Mouse (Mus musculus) adrenal gland, postnatal 36 days (tissue): Measurements from ENCODE around the gene Tas2r144. TPM values are rescaled to one million over a fixed set of nuclear protein-coding genes. Genes with fewer than 3 reads are reported as not detected.

Experiments
- DNase-seq, 2 experiments: peaks; one replicate each; pipeline ENCODE4 v3.0.0; 2021; ENCODE audit warnings: mixed read lengths in 1 of 2
- long read RNA-seq, 2 experiments: library from polyadenylated mRNA; stranded (forward); transcript quantifications; one replicate each; pipeline ENCODE4 v2.0.0; 2021; ENCODE audit warnings: borderline sequencing depth in 2 of 2
- total RNA-seq, 2 experiments: library from RNA; stranded (reverse); gene quantifications; 2 replicates each; pipeline ENCODE4 v1.2.3; 2021

Gene Tas2r144
- not detected for total RNA-seq
- long read RNA-seq, experiment 1 = 0 reads
- long read RNA-seq, experiment 2 = 0 reads

DNA sequence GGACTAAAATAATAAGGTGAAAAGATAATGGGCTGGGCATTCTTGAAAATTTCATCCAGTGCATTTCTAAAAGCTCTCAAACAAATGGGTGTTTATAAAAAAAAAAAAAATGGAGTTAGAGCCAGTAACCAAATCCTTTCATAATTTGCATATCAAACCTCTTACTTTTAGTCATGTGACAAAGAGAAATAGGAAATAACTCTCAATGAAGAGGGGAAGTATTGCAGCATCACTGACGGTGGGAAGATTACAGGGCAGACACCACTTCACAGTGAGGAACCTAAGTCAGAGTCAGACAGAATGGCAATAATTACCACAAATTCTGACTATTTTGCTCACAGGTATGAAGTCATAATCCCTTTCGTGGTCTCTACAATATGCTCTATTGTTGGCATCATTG, at the start of gene Tas2r144:
TSS of gene Tas2r144 (plus strand) at position 301 of the 400 bp plus-strand sequence.
- DNase-seq = no peak

DNA sequence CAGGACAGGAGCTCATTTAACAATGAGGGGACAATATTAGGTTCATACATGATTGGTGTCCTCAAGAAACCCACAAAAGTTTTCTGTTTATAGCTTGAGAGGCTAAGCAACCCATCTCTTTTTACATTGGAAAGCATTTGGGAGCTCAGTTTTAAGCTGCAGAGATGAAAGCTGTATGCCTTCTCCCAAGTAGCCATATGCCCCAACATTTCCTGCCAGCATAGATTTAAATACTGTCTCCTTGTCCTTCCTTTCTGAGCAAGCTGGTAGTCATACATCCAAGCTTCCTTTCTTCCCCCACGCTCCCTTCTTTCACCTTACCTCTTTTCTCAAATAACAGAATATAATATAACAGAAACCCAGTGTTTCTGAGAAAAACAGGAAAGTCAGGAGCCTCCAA, 32.7 kb upstream of the Tas2r144 start:
- no peak for DNase-seq

DNA sequence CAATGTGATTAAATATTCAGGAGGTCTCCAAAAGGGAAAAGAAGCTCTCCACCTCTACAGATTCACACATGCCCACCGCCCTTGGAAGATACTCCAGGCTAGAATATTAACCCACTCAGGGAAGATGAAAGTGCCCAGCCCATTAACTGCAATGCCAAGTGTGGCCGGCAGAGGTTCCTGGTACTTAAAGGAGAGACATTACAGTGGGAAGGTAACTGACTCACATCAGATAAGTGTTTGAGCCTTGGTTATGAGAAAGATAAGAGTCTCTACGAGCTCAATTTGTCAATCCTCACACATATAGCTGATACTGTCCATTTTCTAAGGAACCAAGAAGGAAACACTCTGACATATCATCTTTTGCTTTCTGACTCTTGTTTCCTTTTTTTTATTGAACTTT, 28.9 kb upstream of the Tas2r144 start:
- no peak for DNase-seq

- DNase-seq = no peak
These were observed 17.4 kb upstream of the Tas2r144 start for GRCm38 (mm10) chr6:42197710-42198109.

- no peak for DNase-seq
These were observed 15.6 kb upstream of the Tas2r144 start for GRCm38 (mm10) chr6:42199498-42199897.

GRCm38 (mm10) chr6:42222286-42222685, 7.2 kb downstream of the Tas2r144 start:
- peak in 1 of 2 experiments; percentile 18 for DNase-seq

- no peak for DNase-seq
These were observed 9.9 kb downstream of the Tas2r144 start for GRCm38 (mm10) chr6:42225046-42225445.

DNA sequence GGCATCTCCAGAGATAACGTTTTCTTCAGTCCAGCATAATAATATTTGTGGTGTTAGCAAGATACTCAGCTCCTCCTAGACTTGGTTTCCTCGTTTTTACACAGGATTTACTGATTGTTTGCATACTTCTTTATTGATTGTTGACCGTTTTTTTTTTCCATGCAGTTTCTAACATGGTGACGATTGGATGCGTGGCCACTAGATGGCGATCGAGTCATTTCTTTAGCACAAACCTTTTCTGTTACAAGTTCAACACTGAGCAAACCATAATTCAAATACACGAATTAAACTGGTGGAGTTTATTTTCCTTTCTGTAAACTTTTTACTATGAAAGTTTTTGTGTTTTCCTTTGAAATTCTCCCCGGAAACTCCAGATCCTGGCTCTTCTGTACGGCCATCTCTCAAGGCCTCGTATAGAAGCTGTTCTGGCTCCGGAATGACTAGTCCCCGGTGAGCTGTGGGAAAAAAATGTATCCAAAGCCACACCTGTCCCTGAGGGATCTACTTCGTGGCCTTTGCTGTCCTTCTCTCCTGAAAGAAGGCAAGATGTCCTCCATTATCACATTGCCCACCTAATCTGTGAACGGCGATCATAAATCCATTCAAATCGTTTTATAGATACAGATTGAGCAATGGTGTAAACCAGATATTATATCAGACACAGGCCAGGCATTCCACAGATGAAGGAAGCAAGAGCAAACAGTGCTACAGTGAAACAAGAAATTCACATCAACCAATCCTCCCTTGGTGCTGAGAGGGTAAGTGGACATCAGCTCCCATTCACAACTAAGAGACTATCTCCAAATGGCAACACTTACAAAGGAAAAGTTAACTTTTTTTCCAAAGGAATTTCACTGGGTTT, 12.3 kb downstream of the Tas2r144 start:
- peak; percentile 68 to 73 for DNase-seq

DNA sequence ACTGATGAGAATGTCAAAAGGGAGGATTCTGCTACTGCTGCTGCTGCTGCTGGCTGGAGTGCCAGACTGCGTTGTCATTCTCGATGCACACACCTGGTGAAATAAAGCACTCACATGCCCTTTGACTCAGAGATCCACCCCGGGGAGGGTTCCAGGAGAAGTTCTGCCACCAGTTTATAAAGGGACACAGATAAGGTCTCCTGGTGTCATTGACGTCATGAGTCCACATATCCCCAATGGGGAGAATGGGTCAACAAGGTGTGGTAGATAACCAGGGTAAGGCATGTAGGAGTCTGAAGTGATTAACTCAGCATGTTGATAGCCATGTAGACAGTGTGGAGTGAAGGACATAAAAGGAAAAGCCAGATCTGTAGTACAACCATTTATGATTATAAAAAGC, 14.5 kb downstream of the Tas2r144 start:
- no peak for DNase-seq

GRCm38 (mm10) chr6:42231191-42231590, 16.1 kb downstream of the Tas2r144 start:
- DNase-seq = no peak

DNA sequence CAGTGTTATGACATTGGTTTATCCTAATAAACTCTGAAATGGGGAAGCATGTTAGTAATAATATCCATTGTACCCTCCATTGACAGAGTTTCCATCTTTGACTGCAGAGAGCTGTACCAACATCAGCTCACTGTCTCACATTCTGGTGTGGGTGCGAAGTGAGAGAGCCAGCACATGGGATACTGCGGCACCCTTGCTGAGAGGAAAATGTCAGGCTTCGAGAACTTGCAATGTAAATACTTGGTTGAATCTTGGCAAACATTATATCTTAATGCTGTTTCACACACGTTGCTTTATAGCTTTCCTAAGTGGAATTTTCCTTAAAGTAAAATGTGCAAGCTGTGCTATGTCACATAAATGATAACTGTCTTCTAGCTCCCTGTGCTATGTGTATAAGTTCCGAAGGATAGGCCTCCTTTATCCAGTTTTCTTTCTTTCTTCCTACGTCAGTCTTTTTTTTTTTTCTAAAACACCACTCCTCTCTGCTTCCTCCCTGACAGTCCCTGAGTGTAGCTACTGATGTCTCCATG, 22.2 kb downstream of the Tas2r144 start:
- DNase-seq = no peak

- DNase-seq = peak; percentile 45 to 47
These were observed 26.4 kb downstream of the Tas2r144 start for GRCm38 (mm10) chr6:42241311-42242045.

GRCm38 (mm10) chr6:42245711-42246353, 30.7 kb downstream of the Tas2r144 start, which contains the start of gene Gstk1:
TSS of gene Gstk1 (plus strand) at chr6:42245935.
- DNase-seq = peak; percentile 90 to 93

- peak; percentile 22 to 30 for DNase-seq
These were observed 32.0 kb downstream of the Tas2r144 start for GRCm38 (mm10) chr6:42247173-42247572.

DNA sequence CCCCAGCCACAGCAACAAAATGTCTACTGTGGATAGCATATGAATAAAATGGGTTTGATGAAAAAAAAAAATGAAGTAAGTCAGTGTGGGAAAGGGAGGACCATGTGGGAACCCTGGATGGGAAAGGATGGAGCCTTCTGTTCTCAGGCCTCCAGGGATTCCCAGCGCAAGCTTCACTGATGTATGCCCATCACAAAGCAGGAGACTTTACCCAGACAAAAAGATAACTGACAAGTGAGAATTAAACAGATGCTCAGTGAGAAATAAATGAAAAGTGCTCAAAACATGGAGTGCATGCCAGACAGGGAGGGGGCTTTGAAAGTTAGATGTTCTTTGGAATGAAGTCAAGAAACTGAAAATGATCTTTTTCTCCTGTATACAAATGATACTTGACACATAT, 32.9 kb downstream of the Tas2r144 start:
- DNase-seq = no peak

- DNase-seq = no peak
These were observed 36.7 kb downstream of the Tas2r144 start for GRCm38 (mm10) chr6:42251791-42252190.

DNA sequence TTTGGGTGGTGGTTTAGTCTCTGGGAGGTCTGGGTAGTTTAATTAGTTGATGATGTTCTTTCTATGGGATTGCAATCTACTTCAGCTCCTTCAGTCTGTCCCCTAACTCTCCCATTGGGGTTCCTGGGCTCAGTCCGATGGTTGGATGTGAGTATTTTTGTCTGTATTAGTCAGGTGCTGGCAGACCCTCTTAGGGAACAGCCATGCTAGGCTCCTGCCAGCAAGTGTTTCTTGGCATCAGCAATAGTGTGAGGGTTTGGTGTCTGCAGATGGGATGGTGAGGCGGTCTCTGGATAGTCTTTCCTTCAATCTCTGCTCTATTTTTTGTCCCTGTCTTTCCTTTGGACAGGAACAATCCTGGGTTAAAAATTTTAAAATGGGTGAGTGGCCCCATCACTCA, 38.0 kb downstream of the Tas2r144 start:
- DNase-seq = no peak

GRCm38 (mm10) chr6:42257303-42257863, 42.3 kb downstream of the Tas2r144 start:
- peak; percentile 72 to 82 for DNase-seq

DNA sequence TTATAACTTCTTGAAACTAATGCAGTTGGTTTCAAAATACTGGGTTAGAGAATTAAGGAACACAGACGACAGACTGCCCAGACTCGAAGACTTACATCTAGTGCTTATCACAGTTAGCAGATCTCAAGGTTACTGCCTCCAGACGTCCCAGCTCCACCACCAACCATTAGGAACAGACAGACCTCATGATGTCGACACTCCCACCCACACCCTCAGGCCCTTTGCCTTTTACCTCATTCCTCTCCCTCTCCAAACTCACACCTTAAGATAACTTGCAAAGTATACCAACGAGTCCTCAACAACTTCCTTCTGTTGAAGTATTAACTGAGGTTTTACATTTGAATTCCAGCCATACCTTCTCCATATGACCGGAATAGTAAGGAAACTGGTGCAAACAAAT, 45.3 kb downstream of the Tas2r144 start:
- DNase-seq = no peak

GRCm38 (mm10) chr6:42261524-42262170, 46.5 kb downstream of the Tas2r144 start, which contains the start of gene Tmem139:
TSS of gene Tmem139 (plus strand) at chr6:42261970.
- peak in 1 of 2 experiments; percentile 16 for DNase-seq

DNA sequence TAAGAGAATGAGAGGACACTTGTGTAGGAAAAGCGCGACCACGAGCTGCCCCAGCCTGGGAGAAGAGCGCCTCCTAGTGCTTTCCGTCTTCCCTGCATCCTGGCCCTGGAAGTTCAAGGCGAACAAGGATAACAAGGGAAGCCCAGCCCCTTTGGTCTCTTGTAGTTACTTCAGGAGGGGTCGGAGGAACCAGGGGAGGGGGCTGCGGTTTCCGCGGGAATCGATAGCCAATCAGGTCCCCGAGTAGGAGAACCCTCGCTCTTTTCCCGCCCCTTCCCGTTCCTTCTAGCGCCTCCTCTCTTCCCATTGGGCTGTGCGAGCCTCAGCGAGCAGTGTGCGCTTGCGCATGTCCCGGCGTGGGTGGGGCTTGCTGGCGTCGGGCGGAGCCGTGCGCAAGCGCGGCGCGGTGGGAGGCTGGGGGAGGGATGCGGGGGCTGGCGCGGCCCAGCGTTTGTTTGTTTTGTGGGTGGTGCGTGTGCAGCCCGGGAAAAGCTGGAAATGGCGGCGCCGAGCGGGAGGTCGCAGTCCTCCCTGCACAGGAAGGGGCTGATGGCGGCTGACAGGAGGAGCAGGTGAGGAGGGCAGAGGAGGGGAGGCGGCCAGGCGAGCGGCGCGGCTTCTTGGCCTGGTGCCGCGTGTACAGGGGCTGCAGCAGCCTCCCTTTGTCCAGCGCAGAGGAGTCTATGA, 49.6 kb downstream of the Tas2r144 start, which contains the start of gene Casp2:
TSS of gene Casp2 (plus strand) at position 360 of the 687 bp plus-strand sequence.
- DNase-seq = peak; percentile 99
